ENCODE assay signal across 8 mouse cellular contexts in genomic region chr4:134469341-134469796, GRCm38 (mm10). TPM values are rescaled to one million over a fixed set of nuclear protein-coding genes. Genes with fewer than 3 reads are reported as not detected.
DNase-seq lines count a peak whose midpoint lies in the region; ATAC-seq lines count a peak whose summit lies in the region.

No protein-coding gene starts in this region.

- peaks cover 31% of the 10 kb centered on the region for H3K36me3 ChIP-seq in heart, embryonic 15.5 days
- H3K36me3 ChIP-seq in hindbrain, embryonic 12.5 days, result peaks cover 32% of the 10 kb centered on the region
- peaks cover 34% of the 10 kb centered on the region for H3K36me3 ChIP-seq in midbrain, embryonic 14.5 days (ENCODE audit: control insufficient read depth, insufficient read depth, low read length)

- H3K27ac ChIP-seq in heart, embryonic 15.5 days, result peak overlapping the region; percentile 94
- H3K27ac ChIP-seq in hindbrain, embryonic 12.5 days, result peak overlapping the region; percentile 98
- peak overlapping the region; percentile 94 for H3K27ac ChIP-seq in midbrain, embryonic 14.5 days (replicated peaks; ENCODE audit: low read depth, low read length)

- peak overlapping the region; percentile 97 for H3K4me2 ChIP-seq in heart, embryonic 15.5 days
- H3K4me2 ChIP-seq in hindbrain, embryonic 12.5 days (replicated peaks), result peak overlapping the region; percentile 91
- H3K4me2 ChIP-seq in midbrain, embryonic 14.5 days (ENCODE audit: low read length), result peak overlapping the region; percentile 88

- H3K9ac ChIP-seq in heart, embryonic 15.5 days, result peak overlapping the region; percentile 22
- peak overlapping the region; percentile 98 for H3K9ac ChIP-seq in hindbrain, embryonic 12.5 days
- peak overlapping the region; percentile 91 for H3K9ac ChIP-seq in midbrain, embryonic 14.5 days (replicated peaks; ENCODE audit: low read length)

- H3K27me3 ChIP-seq in heart, embryonic 15.5 days, result no peaks in the 10 kb centered on the region
- no peaks in the 10 kb centered on the region for H3K27me3 ChIP-seq in hindbrain, embryonic 12.5 days
- H3K27me3 ChIP-seq in midbrain, embryonic 14.5 days (ENCODE audit: control insufficient read depth, insufficient read depth, low read length), result no peaks in the 10 kb centered on the region

- H3K4me3 ChIP-seq in heart, embryonic 15.5 days, result peak overlapping the region; percentile 99
- H3K4me3 ChIP-seq in hindbrain, embryonic 12.5 days, result peak overlapping the region; percentile 82
- H3K4me3 ChIP-seq in midbrain, embryonic 14.5 days (replicated peaks; ENCODE audit: low read depth, low read length), result peak overlapping the region; percentile 72

- intact Hi-C loops in heart, postnatal 14 days (cut with DNase I), result no loop called here

- WGBS in heart, embryonic 15.5 days, result 14% methylated on average over 6 of the region's 6 CpGs
- WGBS in hindbrain, embryonic 12.5 days, result 6% methylated on average over 6 of the region's 6 CpGs
- WGBS in midbrain, embryonic 14.5 days, result under 1% methylated on average over 6 of the region's 6 CpGs

- peaks cover 19% of the 10 kb centered on the region for H3K4me1 ChIP-seq in heart, embryonic 15.5 days (replicated peaks)
- peaks cover 45% of the 10 kb centered on the region for H3K4me1 ChIP-seq in hindbrain, embryonic 12.5 days
- H3K4me1 ChIP-seq in midbrain, embryonic 14.5 days (ENCODE audit: control insufficient read depth, insufficient read depth, low read length), result peaks cover 54% of the 10 kb centered on the region

- DNase-seq in heart, postnatal 14 days, result no peak
- DNase-seq in R1 (ENCODE audit: low read depth, low spot score) (peak; percentile 69), adipocyte (ENCODE audit: low spot score) (no peak)
- DNase-seq in midbrain, embryonic 14.5 days, result peak; percentile 81
- DNase-seq in urinary bladder, postnatal 4 days (ENCODE audit: low spot score in 2 of 2), result no peak
- no peak for DNase-seq in natural killer cell, adult 2 months (ENCODE audit: low spot score in 2 of 2)

- H3K9me3 ChIP-seq in heart, embryonic 15.5 days (replicated peaks), result no peaks in the 10 kb centered on the region
- no peaks in the 10 kb centered on the region for H3K9me3 ChIP-seq in hindbrain, embryonic 12.5 days (replicated peaks)
- H3K9me3 ChIP-seq in midbrain, embryonic 14.5 days (ENCODE audit: control insufficient read depth, low read length), result no peaks in the 10 kb centered on the region

- ATAC-seq in heart, embryonic 15.5 days (replicated peaks; ENCODE audit: insufficient number of reproducible peaks, insufficient read depth, low FRiP score, low read depth), result no peak
- ATAC-seq in hindbrain, embryonic 12.5 days (ENCODE audit: low FRiP score), result peak; percentile 18; the same call in 1 of the 2 replicates
- ATAC-seq in midbrain, embryonic 14.5 days (ENCODE audit: low FRiP score, low TSS enrichment), result peak; percentile 32; the same call in 1 of the 2 replicates

RNA-seq across cellular contexts. Expression of gene Stmn1, which starts 1.2 kb away (rescaled TPM):
- polyA plus RNA-seq in heart, embryonic 15.5 days (2015; fragmentation: Nextera tagmentation; extraction: Ambion mirVana), result 947 and 956 TPM in 2 replicates
- 10 to 100 TPM; 50.0 to 79.2 TPM for total RNA-seq in heart, postnatal 14 days (2021)
- polyA plus RNA-seq in hindbrain, embryonic 12.5 days (2016; fragmentation: Nextera tagmentation; extraction: Ambion mirVana), result 4,582 and 4,772 TPM in 2 replicates
- polyA plus RNA-seq in midbrain, embryonic 14.5 days (2014; fragmentation: Nextera tagmentation; extraction: Ambion mirVana), result 6,974 and 7,359 TPM in 2 replicates

RNA-seq across cellular contexts. Expression of gene Paqr7, which starts 27.1 kb away (rescaled TPM):
- 11.7 and 11.9 TPM in 2 replicates for polyA plus RNA-seq in heart, embryonic 15.5 days (2015; fragmentation: Nextera tagmentation; extraction: Ambion mirVana)
- total RNA-seq in heart, postnatal 14 days (2021), result 10 to 100 TPM; 15.5 to 19.6 TPM
- polyA plus RNA-seq in hindbrain, embryonic 12.5 days (2016; fragmentation: Nextera tagmentation; extraction: Ambion mirVana), result 9.7 and 9.8 TPM in 2 replicates
- 6.6 and 14.3 TPM in 2 replicates for polyA plus RNA-seq in midbrain, embryonic 14.5 days (2014; fragmentation: Nextera tagmentation; extraction: Ambion mirVana)

RNA-seq across cellular contexts. Expression of gene Aunip, which starts 41.4 kb away (rescaled TPM):
- 7.3 and 7.9 TPM in 2 replicates for polyA plus RNA-seq in heart, embryonic 15.5 days (2015; fragmentation: Nextera tagmentation; extraction: Ambion mirVana)
- under 1 TPM in 1 of 2 experiments, not detected in 1; 0.68 TPM for total RNA-seq in heart, postnatal 14 days (2021)
- polyA plus RNA-seq in hindbrain, embryonic 12.5 days (2016; fragmentation: Nextera tagmentation; extraction: Ambion mirVana), result 6.3 and 7.6 TPM in 2 replicates
- 0.78 and 1.6 TPM in 2 replicates for polyA plus RNA-seq in midbrain, embryonic 14.5 days (2014; fragmentation: Nextera tagmentation; extraction: Ambion mirVana)

Comparison
In these comparisons a context has a peak if more than half of its experiments do, and no peak if none do; other contexts are left out.
1. H3K9ac ChIP-seq: peak in every context shown above with its lines; median percentile 98 in hindbrain, embryonic 12.5 days; 91 in midbrain, embryonic 14.5 days; 22 in heart, embryonic 15.5 days.
2. DNase-seq: peak in R1 (single experiment) and midbrain, embryonic 14.5 days (single experiment); none in heart, postnatal 14 days (0 of 2), adipocyte (single experiment), urinary bladder, postnatal 4 days (0 of 2) and natural killer cell, adult 2 months (0 of 2).
3. Peak in every context shown above with its lines, with median percentiles within 50 percentile points of each other: H3K27ac ChIP-seq, H3K4me2 ChIP-seq and H3K4me3 ChIP-seq.